Comparison of ENCODE assay signal across 8 mouse cellular contexts in the genomic region with DNA sequence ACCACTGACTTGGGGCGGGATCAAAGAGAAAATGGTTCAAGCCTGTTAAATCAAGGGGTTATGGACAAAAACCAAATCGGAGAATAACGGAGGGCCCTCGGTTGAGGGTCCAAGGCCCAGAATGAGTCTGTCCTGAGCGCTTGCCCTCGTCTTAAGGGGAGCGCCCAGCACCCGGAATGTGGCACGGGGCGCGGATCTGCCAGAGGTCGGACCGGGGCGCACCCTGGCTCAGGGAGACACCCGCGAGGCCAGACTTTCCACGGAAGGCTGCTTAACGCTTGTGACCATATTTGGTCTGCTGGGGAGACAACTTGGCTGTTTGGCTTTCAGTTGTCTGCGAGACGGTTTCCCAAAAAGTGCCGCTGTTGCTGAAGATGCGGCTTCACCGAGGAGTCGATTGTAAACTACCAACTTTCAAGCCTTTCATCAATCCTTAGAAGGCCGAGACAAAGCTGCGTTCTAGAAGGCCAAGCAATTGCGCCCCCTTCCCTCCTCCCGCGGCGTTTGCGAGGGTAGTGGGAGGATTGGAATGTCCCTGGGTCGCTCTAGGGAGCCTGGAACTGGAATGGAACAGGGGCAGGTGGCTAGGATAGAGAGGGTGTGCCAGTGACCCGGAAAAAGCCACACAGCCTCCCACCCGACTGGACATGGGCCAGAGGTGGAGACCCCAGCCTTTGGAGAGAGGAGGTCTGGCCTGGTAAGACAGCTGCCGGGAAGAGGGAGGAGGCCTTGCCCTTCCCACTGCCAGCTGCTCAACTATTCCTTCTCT. TPM values are rescaled to one million over a fixed set of nuclear protein-coding genes. Genes with fewer than 3 reads are reported as not detected.
A peak's percentile ranks its signal among the peaks of the same experiment; 100 is the strongest.
DNase-seq lines count a peak whose midpoint lies in the region; ATAC-seq and TF ChIP-seq lines count a peak whose summit lies in the region.

No protein-coding gene starts in this region.

- DNase-seq in spleen, postnatal 4 days (ENCODE audit: low spot score in 2 of 2): peak; percentile 14 to 62
- DNase-seq in spleen, postnatal 36 days (ENCODE audit: low spot score in 2 of 2): no peak
- DNase-seq in heart, embryonic 10.5 days (ENCODE audit: low spot score): peak; percentile 88
- peak; percentile 84 for DNase-seq in lung, embryonic 14.5 days
- peak; percentile 86 for DNase-seq in retina, postnatal 1 day
- no peak for DNase-seq in thymus, adult 18-20 months

- H3K27me3 ChIP-seq in embryonic facial prominence, embryonic 12.5 days: no peaks in the 10 kb centered on the region
- no peaks in the 10 kb centered on the region for H3K27me3 ChIP-seq in heart, embryonic 10.5 days (ENCODE audit: insufficient read depth, poor library complexity, severe bottlenecking)
- H3K27me3 ChIP-seq in kidney, embryonic 16.5 days (ENCODE audit: insufficient read depth, low read length): no peaks in the 10 kb centered on the region
- H3K27me3 ChIP-seq in lung, embryonic 14.5 days (ENCODE audit: insufficient read depth, low read length): no peaks in the 10 kb centered on the region

- H3K9ac ChIP-seq in embryonic facial prominence, embryonic 12.5 days: peak overlapping the region; percentile 74
- peak overlapping the region; percentile 89 for H3K9ac ChIP-seq in kidney, embryonic 16.5 days (replicated peaks; ENCODE audit: low read length)
- peak overlapping the region; percentile 84 for H3K9ac ChIP-seq in lung, embryonic 14.5 days

- ATAC-seq in embryonic facial prominence, embryonic 12.5 days (ENCODE audit: insufficient number of reproducible peaks, insufficient read depth, low FRiP score, low TSS enrichment): peak; percentile 60
- peak; percentile 80 for ATAC-seq in kidney, embryonic 16.5 days (ENCODE audit: low FRiP score, low TSS enrichment)
- peak; percentile 68 for ATAC-seq in lung, embryonic 14.5 days (ENCODE audit: insufficient read depth)

- peaks cover 19% of the 10 kb centered on the region for H3K4me1 ChIP-seq in embryonic facial prominence, embryonic 12.5 days
- H3K4me1 ChIP-seq in heart, embryonic 10.5 days: peaks cover 19% of the 10 kb centered on the region
- H3K4me1 ChIP-seq in kidney, embryonic 16.5 days (ENCODE audit: insufficient read depth, low read length): peaks cover 32% of the 10 kb centered on the region
- peaks cover 19% of the 10 kb centered on the region for H3K4me1 ChIP-seq in lung, embryonic 14.5 days (ENCODE audit: insufficient read depth)

- under 1% methylated on average over 35 of the region's 35 CpGs for WGBS in embryonic facial prominence, embryonic 12.5 days
- under 1% methylated on average over 35 of the region's 35 CpGs for WGBS in heart, embryonic 10.5 days
- under 1% methylated on average over 35 of the region's 35 CpGs for WGBS in kidney, embryonic 16.5 days
- under 1% methylated on average over 35 of the region's 35 CpGs for WGBS in lung, embryonic 14.5 days

- H3K9me3 ChIP-seq in embryonic facial prominence, embryonic 12.5 days: no peaks in the 10 kb centered on the region
- H3K9me3 ChIP-seq in heart, embryonic 10.5 days: no peaks in the 10 kb centered on the region
- no peaks in the 10 kb centered on the region for H3K9me3 ChIP-seq in kidney, embryonic 16.5 days (ENCODE audit: low read length)
- H3K9me3 ChIP-seq in lung, embryonic 14.5 days (ENCODE audit: low read depth, low read length): no peaks in the 10 kb centered on the region

- peak; percentile 57 for TF ChIP-seq CTCF in lung, embryonic 14.5 days (IDR thresholded peaks at IDR 0.05; ENCODE audit: low read depth)

- H3K27ac ChIP-seq in embryonic facial prominence, embryonic 12.5 days: peak overlapping the region; percentile 93
- H3K27ac ChIP-seq in heart, embryonic 10.5 days: peak overlapping the region; percentile 97
- peak overlapping the region; percentile 99 for H3K27ac ChIP-seq in kidney, embryonic 16.5 days (ENCODE audit: low read length)
- peak overlapping the region; percentile 98 for H3K27ac ChIP-seq in lung, embryonic 14.5 days (ENCODE audit: low read depth)

- no peaks in the 10 kb centered on the region for H3K36me3 ChIP-seq in embryonic facial prominence, embryonic 12.5 days
- no peaks in the 10 kb centered on the region for H3K36me3 ChIP-seq in heart, embryonic 10.5 days
- no peaks in the 10 kb centered on the region for H3K36me3 ChIP-seq in kidney, embryonic 16.5 days (ENCODE audit: insufficient read depth, low read length)
- no peaks in the 10 kb centered on the region; the same call in 1 of the 2 replicates for H3K36me3 ChIP-seq in lung, embryonic 14.5 days (ENCODE audit: insufficient read depth)

- peak overlapping the region; percentile 92 for H3K4me2 ChIP-seq in embryonic facial prominence, embryonic 12.5 days (replicated peaks)
- peak overlapping the region; percentile 77 for H3K4me2 ChIP-seq in kidney, embryonic 16.5 days (replicated peaks; ENCODE audit: low read depth, low read length)
- H3K4me2 ChIP-seq in lung, embryonic 14.5 days: peak overlapping the region; percentile 85

- H3K4me3 ChIP-seq in embryonic facial prominence, embryonic 12.5 days: peak overlapping the region; percentile 80
- H3K4me3 ChIP-seq in heart, embryonic 10.5 days: peak overlapping the region; percentile 87
- H3K4me3 ChIP-seq in kidney, embryonic 16.5 days (ENCODE audit: low read length): peak overlapping the region; percentile 86
- peak overlapping the region; percentile 79 for H3K4me3 ChIP-seq in lung, embryonic 14.5 days (ENCODE audit: low read depth, low read length)

RNA-seq across cellular contexts. Expression of gene Wwtr1, which starts 0.5 kb away (rescaled TPM):
- polyA plus RNA-seq in embryonic facial prominence, embryonic 12.5 days (2016; fragmentation: Nextera tagmentation; extraction: Ambion mirVana): 14.5 and 16.5 TPM in 2 replicates
- polyA plus RNA-seq in heart, embryonic 10.5 days (2016; fragmentation: Nextera tagmentation; extraction: Ambion mirVana): 11.5 and 11.9 TPM in 2 replicates
- 17.9 and 20.5 TPM in 2 replicates for polyA plus RNA-seq in kidney, embryonic 16.5 days (2015; fragmentation: Nextera tagmentation; extraction: Ambion mirVana)
- 23.4 and 24.8 TPM in 2 replicates for polyA plus RNA-seq in lung, embryonic 14.5 days (2014; fragmentation: Nextera tagmentation; extraction: Ambion mirVana)

Comparison
In these comparisons a context has a peak if more than half of its experiments do, and no peak if none do; other contexts are left out.
1. DNase-seq: peak in spleen, postnatal 4 days (2 of 2), heart, embryonic 10.5 days (single experiment), lung, embryonic 14.5 days (single experiment) and retina, postnatal 1 day (single experiment); none in spleen, postnatal 36 days (0 of 2) and thymus, adult 18-20 months (0 of 2).
2. Peak in every context shown above with its lines, with median percentiles within 50 percentile points of each other: ATAC-seq, H3K27ac ChIP-seq, H3K4me2 ChIP-seq, H3K4me3 ChIP-seq and H3K9ac ChIP-seq.